Mouse (Mus musculus) heart, adult 18-20 months (tissue): Measurements from ENCODE around the gene Lpar2. TPM values are rescaled to one million over a fixed set of nuclear protein-coding genes. Genes with fewer than 3 reads are reported as not detected.

ENCODE experiments used
- DNase-seq, 2 experiments: peaks; one replicate each; pipeline ENCODE4 v3.0.0; 2021 to 2022; ENCODE audit warnings: mixed read lengths in 1 of 2
- total RNA-seq, 2 experiments: library from RNA; stranded (reverse); gene quantifications; 2 replicates each; pipeline ENCODE4 v1.2.3; 2021

The Lpar2 gene
- total RNA-seq, 2 experiments from 2014 or later = 0.12 to 0.33 TPM

GRCm38 (mm10) chr8:69870003-69870765, 48.0 kb downstream of the Lpar2 start:
- no peak for DNase-seq

GRCm38 (mm10) chr8:69870907-69871306, 48.7 kb downstream of the Lpar2 start:
- no peak for DNase-seq

- DNase-seq = peak in 1 of 2 experiments; percentile 87
Observed at GRCm38 (mm10) chr8:69874155-69874554, 51.9 kb downstream of the Lpar2 start.

- DNase-seq = no peak
Observed at GRCm38 (mm10) chr8:69874654-69875053, 52.4 kb downstream of the Lpar2 start.

GRCm38 (mm10) chr8:69876097-69876496, 53.9 kb downstream of the Lpar2 start:
- no peak for DNase-seq

GRCm38 (mm10) chr8:69876967-69877366, 54.7 kb downstream of the Lpar2 start:
- DNase-seq = no peak

- no peak for DNase-seq
Observed at GRCm38 (mm10) chr8:69877396-69877795, 55.2 kb downstream of the Lpar2 start.

- DNase-seq = no peak
Observed at GRCm38 (mm10) chr8:69877992-69878391, 55.8 kb downstream of the Lpar2 start.

GRCm38 (mm10) chr8:69879678-69880077, 57.4 kb downstream of the Lpar2 start:
- no peak for DNase-seq

Other genes with a start within 250 kb of the Lpar2 start
- 1 to 10 TPM; 6.2 to 7.0 TPM for gene Zfp868, start 196.9 kb upstream of the Lpar2 start, total RNA-seq
- gene Zfp964, start 167.9 kb upstream of the Lpar2 start, total RNA-seq = 1 to 10 TPM; 1.2 to 1.4 TPM
- 10 to 100 TPM; 13.3 to 16.4 TPM for gene Zfp869, start 111.7 kb upstream of the Lpar2 start, total RNA-seq
- gene Zfp963, start 72.5 kb upstream of the Lpar2 start, total RNA-seq = 1 to 10 TPM; 2.9 to 3.0 TPM
- 1 to 10 TPM; 1.7 to 4.0 TPM for gene Gm20422, start 47.5 kb upstream of the Lpar2 start, total RNA-seq
- gene Atp13a1, start 31.3 kb upstream of the Lpar2 start, total RNA-seq = 10 to 100 TPM; 12.5 to 12.9 TPM
- gene Zfp866, start 31.3 kb upstream of the Lpar2 start, total RNA-seq = 10 to 100 TPM; 15.1 to 17.6 TPM
- 1 to 10 TPM; 4.2 to 7.4 TPM for gene Gmip, start 13.8 kb upstream of the Lpar2 start, total RNA-seq
- gene Pbx4, start 10.1 kb downstream of the Lpar2 start, total RNA-seq = not detected
- gene Cilp2, start 65.3 kb downstream of the Lpar2 start, total RNA-seq = 1 to 10 TPM; 1.2 to 1.4 TPM
- gene Tssk6, start 79.8 kb downstream of the Lpar2 start, total RNA-seq = under 1 TPM in 1 of 2 experiments, not detected in 1; 0.25 TPM
- gene Ndufa13, start 80.1 kb downstream of the Lpar2 start, total RNA-seq = 100 to 1,000 TPM; 455 to 494 TPM
- 10 to 100 TPM; 13.7 to 14.2 TPM for gene Yjefn3, start 80.3 kb downstream of the Lpar2 start, total RNA-seq
- 10 to 100 TPM; 30.6 to 32.7 TPM for gene Gatad2a, start 174.0 kb downstream of the Lpar2 start, total RNA-seq
- 10 to 100 TPM; 30.7 to 32.2 TPM for gene Mau2, start 220.3 kb downstream of the Lpar2 start, total RNA-seq
- 10 to 100 TPM; 15.8 to 17.6 TPM for gene Sugp1, start 220.4 kb downstream of the Lpar2 start, total RNA-seq